14 mouse cellular contexts compared by ENCODE assay signal in genomic region chr7:135588620-135589309, GRCm38 (mm10). TPM values are rescaled to one million over a fixed set of nuclear protein-coding genes. Genes with fewer than 3 reads are reported as not detected.
DNase-seq lines count a peak whose midpoint lies in the region; ATAC-seq lines count a peak whose summit lies in the region.
"Had no signal": no experiment of that assay in that cellular context is flagged by ENCODE, and none has a peak within 500 bp of the region (broad histone marks: within the 10 kb centered on the region; RNA-seq: fewer than 3 reads in every experiment).

No protein-coding gene starts in this region.

- H3K4me3 ChIP-seq in macrophage (ENCODE audit: inconsistent target): no peak overlapping the region
- H3K4me3 ChIP-seq: heart, embryonic 15.5 days; midbrain, embryonic 10.5 days; neural tube, embryonic 13.5 days had no signal

- H3K79me2 ChIP-seq in macrophage (ENCODE audit: inconsistent target): no peaks in the 10 kb centered on the region

- peak; percentile 68 for ATAC-seq in granulocyte monocyte progenitor cell, adult 5-6 weeks (replicated peaks; ENCODE audit: poor library complexity, severe bottlenecking)
- no peak for ATAC-seq in erythroblast, adult 5-6 weeks (replicated peaks; ENCODE audit: low FRiP score, poor library complexity, severe bottlenecking)
- ATAC-seq: hindbrain, embryonic 16.5 days had no signal

- 11% methylated on average over 8 of the region's 8 CpGs for WGBS in macrophage (ENCODE audit: missing documents)

- H3K36me3 ChIP-seq in macrophage (ENCODE audit: inconsistent target): no peaks in the 10 kb centered on the region
- H3K36me3 ChIP-seq: heart, embryonic 15.5 days; midbrain, embryonic 10.5 days; neural tube, embryonic 13.5 days had no signal

- DNase-seq in 3T3-L1 (ENCODE audit: low read depth, low spot score): peak; percentile 9
- DNase-seq in CD4-positive, CD25-positive, alpha-beta regulatory T cell, adult 2 months (ENCODE audit: low read depth, low spot score): peak; percentile 6
- DNase-seq in adrenal gland, postnatal 36 days: no peak
- DNase-seq in ovary, adult 18-20 months (ENCODE audit: low spot score): no peak
- DNase-seq: adrenal gland, adult 2 months; gastrocnemius, postnatal 10 days; lung, adult 2 months had no signal

- H3K27ac ChIP-seq in macrophage: peak overlapping the region; percentile 15; the same call in 1 of the 2 replicates
- H3K27ac ChIP-seq: heart, embryonic 15.5 days; midbrain, embryonic 10.5 days had no signal

RNA-seq across cellular contexts. Expression of gene Ptpre, which starts 51.5 kb away (rescaled TPM):
- total RNA-seq in granulocyte monocyte progenitor cell, adult 5-6 weeks (2014; fragmentation: Nextera tagmentation): 74.9 and 86.6 TPM in 2 replicates
- 48.3 and 49.8 TPM in 2 replicates for total RNA-seq in granulocyte monocyte progenitor cell, adult 5-6 weeks (2017)
- total RNA-seq in macrophage (2018; cell fraction: chromatin; rRNA removed): 100 to 1,000 TPM in 8 of 26 experiments, 10 to 100 TPM in 18; 47.5 to 253 (median 74.6) TPM
- total RNA-seq in macrophage (2018; cell fraction: cytosol; rRNA removed): 10 to 100 TPM; 25.1 to 62.5 (median 32.2) TPM
- total RNA-seq in macrophage (2018; cell fraction: nucleus; rRNA removed): 100 to 1,000 TPM in 1 of 26 experiments, 10 to 100 TPM in 25; 36.3 to 104 (median 58.7) TPM
- polyA plus RNA-seq in macrophage (2018): 27.5 to 35.9 TPM (median 35.9 TPM) in 3 replicates
- total RNA-seq in erythroblast, adult 5-6 weeks (2015; ENCODE audit: low replicate concordance): 11.9 and 16.1 TPM in 2 replicates
- total RNA-seq in erythroblast, adult 5-6 weeks (2017; ENCODE audit: low replicate concordance): 19.1 and 19.7 TPM in 2 replicates
- total RNA-seq in adrenal gland, postnatal 36 days (2021): 1 to 10 TPM; 5.0 to 7.4 TPM

Comparison
In these comparisons a context has a peak if more than half of its experiments do, and no peak if none do; other contexts are left out.
1. DNase-seq: peak in 3T3-L1 (single experiment) and CD4-positive, CD25-positive, alpha-beta regulatory T cell, adult 2 months (single experiment); none in adrenal gland, postnatal 36 days (0 of 2) and ovary, adult 18-20 months (single experiment).